Mouse (Mus musculus) layer of hippocampus, adult 11-12 months (tissue): ENCODE data around the gene Tas1r3.

ENCODE experiments used
- DNase-seq: peaks from one replicate; pipeline ENCODE4 v3.0.0; 2022; ENCODE audit warnings: low spot score

Tas1r3 gene

DNA sequence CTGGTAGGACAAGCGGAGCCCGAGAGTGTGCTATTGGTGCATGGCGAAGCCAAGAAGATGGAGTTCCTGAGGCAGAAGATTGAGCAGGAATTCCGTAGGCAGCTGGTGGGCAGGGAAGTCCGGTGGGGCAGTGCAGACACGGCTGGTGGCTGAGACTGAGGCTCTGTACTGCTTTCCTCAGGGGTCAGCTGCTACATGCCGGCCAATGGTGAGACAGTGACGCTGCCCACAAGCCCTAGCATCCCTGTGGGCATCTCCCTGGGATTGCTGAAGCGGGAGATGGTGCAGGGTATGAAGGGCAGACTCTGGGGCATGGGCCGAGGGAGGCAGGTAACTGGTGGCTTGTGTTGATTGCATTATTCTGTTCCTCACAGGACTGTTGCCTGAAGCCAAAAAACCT is 24.5 kb upstream of the Tas1r3 start:
- peak; percentile 2 for DNase-seq

DNA sequence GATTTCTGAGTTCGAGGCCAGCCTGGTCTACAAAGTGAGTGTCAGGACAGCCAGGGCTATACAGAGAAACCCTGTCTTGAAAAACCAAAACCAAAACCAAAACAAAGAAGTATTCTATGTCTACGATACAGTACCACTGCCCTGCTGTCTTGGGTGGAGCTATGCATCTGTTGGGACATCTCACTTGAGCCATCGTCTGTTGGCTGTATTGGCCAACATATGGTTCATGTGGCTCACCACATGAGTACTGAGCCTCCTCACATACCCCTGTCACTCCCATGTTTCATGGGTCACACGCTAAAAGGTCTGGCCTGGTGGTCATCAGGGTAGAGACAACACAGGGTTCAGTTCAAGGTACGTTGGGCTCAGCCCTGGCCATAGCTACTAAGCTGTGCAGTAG is 23.2 kb upstream of the Tas1r3 start:
- no peak for DNase-seq

DNA sequence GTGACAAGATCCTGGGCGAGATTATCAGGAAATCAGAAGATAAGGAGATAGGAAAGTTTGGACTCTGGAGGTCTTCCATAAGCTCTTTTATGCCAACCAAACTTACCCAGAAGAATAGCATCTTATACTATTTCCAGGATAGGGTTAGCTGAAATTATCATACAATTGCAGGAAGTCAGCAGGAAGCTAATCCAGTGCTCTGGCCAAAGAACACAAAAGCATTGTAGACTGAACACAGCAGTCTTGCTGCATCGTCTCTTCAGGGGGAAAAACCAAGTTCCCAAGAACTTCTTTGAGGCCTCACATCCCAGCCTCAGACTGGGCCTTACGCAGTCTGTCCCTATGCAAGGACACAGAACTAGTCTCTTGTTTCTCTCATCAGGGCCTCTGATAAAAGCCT is 20.4 kb upstream of the Tas1r3 start:
- no peak for DNase-seq

DNA sequence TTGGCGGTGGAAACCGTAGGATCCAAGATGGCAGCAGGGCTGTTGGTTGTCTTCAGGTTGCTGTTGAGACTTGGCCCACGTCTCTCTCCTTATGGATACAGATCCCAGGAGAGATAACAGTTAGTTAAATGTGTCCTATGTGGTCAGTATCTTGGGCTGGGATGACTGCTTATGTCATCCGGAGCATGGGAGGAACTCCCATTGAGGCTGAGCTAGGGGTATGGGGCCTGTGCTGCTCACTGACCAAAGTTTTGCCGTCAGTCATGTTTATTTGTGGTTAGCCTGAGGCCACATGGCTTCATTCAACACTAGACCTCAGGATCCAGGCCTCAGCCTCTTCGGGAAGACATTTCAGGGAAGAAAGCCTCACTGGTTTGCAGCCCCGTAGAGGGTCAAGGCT is 8.2 kb upstream of the Tas1r3 start:
- no peak for DNase-seq

DNA sequence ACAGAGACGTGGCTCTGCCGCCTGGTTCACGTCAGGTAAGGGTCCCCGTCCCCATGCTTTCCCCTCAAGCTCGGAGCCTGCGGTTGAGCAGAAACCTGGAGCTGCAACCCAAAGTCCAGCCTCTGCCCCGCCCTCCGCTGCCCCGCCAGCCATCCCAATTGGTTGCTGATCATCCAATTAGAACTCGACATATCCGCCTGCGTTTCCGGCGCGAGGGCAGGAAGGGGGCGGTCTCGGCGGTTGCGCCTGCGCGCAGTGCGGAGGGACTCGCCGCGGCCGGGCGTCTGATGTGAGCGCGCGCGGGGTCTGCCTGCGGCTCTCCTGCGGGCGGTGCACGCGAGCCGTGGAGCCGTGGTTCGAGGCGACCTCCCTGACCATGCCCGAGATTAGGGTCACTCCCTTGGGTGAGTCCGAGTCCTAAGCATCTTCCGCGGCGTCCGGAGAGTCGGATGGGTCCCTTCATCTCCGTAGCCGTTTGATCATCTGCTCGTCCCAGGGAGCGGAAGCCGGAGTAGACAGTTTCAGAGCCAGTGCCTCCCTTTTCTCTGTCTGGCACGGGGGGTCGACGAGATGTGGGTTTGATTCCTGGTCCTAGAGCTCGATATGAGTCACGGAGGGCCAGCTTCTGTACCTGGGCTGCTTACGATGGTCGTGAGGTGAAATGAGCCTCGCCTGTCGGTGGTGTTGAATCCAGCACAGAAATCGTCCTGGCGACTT is 6.3 kb upstream of the Tas1r3 start, which contains the start of the genes Cptp and Ints11:
Gene Cptp (minus strand): TSS at position 124 of the 717 bp plus-strand sequence.
Gene Ints11 (plus strand): TSS at position 230 of the 717 bp plus-strand sequence.
- DNase-seq = peak; percentile 94

DNA sequence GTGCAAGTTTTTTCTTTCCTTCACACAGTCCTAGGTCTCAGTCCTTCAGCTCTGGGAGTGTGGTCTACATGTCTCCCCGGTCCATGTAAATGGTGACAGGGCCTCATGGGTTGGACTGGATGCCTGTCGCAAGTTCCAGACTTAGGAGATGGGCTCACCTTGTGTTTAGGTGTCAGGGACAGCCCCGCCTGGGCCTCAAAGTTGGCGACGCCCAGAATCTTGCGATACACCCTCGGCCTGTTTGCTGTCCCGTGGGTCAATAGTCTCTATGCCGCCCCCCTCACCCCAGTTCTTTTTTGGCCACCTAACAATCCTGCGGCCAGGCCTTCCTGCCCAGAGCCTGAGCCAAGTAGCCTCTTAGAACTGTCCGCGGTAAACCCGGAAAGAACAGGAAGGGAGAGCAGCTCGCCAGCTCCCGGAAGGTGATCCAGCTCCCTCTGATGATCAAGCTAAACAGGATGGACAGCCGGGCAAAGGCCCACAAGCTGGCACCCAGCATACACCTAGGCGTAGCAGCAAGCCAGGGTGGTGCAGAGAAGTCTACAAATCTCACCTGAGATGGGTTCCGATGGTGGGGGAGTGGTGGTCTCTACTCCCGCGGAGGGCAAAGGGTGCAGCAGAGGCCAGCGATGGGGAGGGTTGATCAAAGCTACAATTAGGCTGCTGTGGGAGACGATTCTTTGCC is 5.6 kb upstream of the Tas1r3 start:
- no peak for DNase-seq

DNA sequence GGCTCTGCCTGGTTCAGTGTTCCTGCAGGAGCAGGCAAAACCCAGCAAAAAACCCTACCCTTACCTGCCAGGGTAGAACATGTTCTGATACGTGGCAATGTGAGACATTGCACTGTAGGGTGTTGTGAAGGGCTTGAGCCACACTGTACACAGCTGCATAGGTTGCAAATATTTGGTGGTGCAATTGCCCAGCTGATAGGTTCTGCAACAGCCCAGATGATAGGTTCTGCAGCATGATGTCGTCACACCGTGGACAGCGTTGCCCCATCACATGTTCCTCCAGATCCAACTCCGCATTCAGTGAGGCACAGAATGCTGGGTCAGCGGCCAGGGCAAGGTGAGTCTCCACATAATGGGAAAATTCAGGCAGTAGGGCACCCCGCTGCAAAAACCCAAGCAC is 1.4 kb downstream of the Tas1r3 start:
- DNase-seq = no peak

DNA sequence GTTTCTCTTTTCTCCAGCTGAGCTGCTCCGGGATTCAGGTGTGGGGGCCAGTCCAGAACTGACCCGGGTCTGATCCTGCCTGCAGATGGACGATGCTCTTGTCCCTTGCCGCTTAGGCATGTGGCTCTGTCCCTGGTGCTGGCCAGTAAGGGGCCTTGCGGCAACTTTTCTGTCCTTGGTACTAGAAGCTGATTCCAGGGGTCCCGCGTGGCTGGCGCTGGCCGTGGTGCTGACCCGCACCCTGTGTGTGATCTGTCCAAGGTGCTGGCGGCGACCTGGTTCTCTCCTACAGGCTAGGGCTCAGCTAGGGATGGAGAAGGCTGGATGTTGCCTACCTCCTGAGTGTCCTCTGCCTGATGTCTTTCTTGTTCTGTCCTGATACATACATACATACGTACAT is 3.8 kb downstream of the Tas1r3 start:
- no peak for DNase-seq

DNA sequence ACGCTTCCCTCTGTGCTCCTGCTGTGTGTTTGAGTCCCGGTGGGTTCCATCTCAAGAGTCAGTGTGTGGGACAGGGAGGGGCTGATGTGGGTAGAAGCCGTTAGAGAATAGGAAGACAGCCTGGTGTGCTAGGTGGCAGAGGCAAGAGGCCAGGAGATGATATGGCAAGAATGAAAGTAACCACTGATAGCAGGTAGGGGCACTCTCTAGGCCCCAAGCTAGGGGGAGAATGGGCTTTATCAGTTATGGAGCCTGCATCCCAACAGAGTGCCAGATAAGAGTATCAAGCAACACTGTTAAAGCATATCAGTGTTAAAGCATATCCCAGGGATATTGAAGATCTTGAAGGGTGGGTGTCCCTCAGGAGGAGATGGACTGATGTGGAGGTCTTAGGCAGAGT is 6.3 kb downstream of the Tas1r3 start:
- DNase-seq = no peak

DNA sequence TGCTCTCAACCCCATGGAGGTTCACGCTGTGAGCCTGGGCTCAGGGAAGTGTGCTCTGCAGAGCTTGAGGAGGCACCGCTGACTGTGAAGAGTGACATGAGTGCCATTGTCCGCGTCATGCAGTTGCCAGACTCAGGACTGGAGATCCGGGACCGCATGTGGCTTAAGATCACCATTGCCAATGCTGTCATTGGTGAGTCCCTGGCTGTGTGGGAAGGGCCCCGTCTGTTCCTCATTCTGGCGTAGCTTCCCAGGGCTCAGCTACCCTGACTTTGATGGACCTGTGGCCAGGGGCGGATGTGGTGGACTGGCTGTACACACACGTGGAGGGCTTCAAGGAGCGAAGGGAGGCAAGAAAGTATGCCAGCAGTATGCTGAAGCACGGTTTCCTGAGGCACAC is 7.1 kb downstream of the Tas1r3 start:
- DNase-seq = no peak

DNA sequence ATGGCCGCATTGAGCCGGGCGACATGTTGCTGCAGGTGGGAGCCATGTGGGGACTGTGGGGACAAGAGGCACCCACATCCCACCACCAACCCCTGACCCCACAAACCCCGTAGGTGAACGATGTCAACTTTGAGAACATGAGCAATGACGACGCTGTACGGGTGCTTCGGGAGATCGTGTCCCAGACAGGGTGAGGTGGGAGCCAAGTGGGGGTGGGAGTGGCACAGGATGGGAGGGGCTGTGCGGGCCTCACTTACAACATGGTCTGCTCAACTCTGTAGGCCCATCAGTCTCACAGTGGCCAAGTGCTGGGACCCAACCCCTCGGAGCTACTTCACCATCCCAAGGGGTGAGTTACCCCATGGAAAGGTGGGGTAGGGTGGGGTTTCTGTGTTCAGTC is 8.2 kb downstream of the Tas1r3 start:
- no peak for DNase-seq

DNA sequence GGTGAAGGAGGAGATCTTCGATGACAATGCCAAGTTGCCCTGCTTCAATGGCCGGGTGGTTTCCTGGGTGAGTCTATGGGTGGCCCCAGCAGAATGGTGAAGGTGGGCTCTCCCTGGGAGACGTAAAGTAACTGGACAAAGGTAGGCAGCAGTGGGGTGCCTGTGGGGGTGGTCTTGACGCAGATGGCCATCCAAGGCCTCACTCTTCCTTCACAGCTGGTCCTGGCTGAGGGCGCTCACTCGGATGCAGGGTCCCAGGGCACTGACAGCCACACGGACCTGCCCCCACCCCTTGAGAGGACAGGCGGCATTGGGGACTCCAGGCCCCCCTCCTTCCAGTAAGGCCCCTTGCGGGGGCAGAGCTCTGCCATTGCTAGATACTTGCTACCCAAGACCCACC is 9.7 kb downstream of the Tas1r3 start:
- DNase-seq = no peak

DNA sequence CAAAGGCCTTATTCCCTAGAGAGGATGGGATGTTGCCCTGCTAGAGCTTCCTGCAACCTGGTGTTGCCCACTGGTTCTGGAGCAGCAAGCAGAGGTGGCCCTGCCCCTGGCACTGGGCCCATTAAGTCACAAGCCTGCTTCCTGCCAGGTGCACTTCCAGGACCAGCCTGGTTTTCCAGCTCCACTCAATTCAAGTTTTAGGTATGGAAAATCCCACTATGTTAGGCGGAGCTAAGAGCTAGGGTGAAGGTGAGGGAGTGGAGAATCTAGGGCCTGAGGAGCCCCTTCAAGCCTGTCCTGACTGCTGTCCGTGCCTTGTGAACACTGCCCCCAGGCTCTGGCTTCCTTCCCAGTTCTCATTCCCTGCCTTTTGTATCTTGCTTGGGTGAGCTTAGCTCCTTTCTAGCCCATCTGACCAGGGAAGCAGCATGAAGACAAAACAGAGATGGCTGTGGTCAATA is 11.2 kb downstream of the Tas1r3 start:
- no peak for DNase-seq

DNA sequence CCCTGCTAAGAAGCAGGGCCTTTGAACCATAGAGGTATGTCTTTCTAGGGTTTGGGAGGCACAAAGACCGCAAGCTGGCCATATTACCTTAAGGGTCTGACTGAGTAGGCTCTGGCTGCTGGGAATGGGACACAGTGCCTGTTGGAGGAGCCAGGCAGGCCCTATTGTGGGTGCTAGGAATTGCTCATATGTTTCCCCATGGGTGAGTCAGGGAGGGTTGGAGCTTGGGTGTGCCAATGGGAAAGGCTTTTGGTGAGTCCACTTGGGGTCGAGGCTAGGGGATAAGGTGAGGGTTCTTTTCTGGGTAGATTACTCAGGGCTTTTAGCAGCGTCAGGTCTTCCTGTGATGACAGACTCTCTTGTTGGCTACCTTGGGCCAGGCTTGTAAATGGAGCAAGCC is 11.8 kb downstream of the Tas1r3 start:
- DNase-seq = no peak

DNA sequence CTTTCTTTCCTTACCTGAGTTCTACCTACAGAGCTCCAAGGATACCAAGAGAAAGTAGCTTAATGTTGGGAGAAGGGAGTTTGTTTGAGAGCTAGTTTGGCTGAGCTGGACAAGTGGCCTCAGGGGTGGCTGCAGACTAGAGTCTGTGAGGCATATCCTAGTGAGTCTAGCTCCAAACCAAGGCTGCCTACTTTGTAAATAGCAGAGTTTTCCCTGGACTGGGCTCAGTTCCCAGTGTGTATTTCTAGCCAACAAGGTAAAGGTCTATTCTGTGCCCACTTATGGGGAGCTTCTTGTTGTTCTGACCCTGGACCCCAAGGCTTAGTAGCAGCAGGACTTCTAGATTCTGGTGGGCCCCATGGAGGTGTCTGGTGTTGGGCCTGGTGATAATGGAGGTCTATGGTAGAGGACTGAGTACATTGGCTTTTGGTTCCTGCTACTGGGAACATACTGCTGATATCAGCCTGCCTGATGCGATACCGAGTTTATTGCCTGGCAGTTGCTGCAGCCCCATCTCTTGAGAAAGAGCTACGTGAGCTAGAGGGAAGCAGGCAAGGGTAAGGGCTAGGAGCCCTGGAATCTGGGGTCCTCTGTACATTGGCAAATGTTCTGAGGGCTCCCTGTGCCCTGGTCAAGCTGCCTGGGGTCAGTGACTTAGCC is 13.2 kb downstream of the Tas1r3 start:
- DNase-seq = no peak

DNA sequence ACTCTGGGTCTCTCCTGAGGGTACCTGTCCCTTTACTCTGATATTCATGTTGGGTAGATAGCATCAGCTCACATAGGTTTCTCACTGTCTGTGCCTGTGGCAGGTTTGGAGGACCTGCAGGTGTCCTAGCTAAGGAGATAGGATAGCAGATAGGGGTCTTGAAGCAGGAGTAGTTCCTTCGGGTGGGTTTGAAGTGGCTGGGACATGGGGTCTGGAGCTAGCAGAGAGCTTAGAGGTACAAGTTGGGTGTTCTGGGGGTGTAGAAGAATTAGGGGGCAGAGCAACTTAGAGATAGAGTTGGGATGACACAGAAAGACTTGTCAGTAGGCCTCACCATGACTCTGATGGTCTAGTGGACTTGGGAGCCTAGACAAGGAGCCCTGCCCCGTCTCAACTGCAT is 13.8 kb downstream of the Tas1r3 start:
- no peak for DNase-seq

DNA sequence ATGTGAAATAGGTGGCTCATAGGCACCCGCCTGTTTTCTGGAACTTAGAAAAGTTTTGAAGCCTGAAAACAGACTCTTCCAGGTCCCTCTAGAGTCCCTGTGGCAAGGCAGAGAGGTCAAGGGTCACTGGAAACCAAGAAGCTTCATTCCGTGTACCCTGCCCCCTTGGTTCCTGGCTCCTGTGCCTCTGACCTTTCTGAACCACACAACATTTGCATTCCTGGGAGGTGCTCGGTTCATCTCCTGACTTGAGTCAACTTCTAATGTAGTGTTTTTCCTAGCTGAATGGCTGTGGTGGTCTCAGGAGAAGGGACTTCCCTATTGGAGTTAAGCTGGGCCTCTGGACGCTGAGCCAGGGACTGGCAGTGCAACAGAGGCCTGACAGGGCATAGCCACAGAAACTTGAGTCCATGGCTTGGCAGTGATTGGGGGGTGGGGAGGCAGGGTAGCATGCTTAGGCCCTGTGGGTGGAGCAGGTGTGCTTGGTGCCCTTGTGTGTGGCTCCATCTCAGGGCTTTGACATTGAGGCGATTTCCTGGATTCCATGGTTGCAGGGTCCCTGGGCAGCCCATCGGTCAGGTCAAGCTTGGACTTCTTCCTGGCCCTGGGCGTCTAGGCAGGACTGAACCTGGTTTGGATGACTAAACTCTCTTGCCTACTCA is 14.6 kb downstream of the Tas1r3 start:
- no peak for DNase-seq

DNA sequence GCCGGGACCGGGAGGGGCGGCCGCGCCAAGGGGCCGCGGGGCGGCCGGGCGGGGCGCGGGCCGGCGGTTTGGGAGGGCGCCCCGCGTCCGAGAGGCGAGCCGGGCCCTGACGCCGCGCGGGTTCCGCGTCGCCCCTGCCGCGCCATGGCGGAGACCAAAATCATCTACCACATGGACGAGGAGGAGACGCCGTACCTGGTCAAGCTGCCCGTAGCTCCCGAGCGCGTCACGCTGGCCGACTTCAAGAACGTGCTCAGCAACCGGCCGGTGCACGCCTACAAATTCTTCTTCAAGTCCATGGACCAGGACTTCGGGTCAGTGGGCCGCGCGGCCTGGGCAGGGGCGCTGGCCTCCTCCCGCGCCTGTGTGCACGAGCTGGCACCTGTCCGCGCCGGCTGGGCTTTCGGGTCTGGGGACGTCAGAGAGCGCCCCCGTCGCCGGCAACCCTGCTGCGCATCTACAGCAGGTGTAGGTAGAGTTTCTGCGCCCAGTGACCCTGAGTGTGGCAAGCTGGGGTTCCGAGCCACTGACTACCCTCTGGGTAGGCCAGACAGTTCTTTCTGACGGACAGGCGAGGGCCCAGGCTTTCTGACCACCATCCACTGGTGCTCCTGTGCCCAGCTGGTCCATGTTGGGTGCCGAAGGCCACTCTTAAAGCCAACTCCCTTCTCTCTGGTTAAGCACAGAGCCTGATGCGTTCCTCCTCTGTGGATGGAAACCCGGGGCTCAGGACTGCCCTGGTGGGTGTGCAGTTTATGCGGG is 15.4 kb downstream of the Tas1r3 start:
- peak; percentile 57 for DNase-seq

DNA sequence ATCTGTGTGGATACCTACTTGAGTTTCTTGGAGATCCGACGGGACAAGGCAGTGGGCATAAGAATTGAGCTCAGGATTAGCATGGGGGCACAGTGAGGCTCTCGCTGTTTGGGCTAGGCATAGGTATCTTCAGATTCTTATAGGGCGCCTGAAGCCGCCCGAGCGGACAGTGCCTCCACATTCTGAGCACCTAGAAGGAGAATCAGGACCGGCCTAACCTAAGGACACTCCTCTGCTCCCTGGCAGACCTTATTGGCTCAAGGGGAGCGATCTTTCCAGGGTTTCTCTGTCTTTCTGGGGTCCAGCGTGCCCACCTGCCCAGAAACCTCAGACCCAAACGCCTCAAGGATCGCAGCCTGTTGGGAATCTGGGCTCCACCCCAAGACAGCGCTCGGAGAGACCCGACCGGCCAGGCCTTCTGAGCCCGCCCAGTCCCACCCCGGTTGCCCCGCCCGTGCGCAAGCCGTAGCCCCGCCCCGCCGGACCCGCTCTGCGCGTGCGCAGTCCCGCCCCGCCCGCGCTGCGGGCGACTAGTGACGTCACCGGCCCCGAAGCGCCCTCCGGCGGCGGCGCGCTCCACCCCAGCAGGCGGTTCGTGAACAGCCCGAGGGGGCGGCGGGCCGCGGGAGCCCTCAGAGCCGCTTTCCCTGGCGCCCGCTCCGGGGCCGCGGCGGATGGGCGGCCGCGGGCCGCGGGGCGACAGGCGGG is 16.1 kb downstream of the Tas1r3 start, which contains the start of gene Dvl1:
Gene Dvl1 (plus strand): TSS at position 532 of the 708 bp plus-strand sequence.
- DNase-seq = peak; percentile 91

DNA sequence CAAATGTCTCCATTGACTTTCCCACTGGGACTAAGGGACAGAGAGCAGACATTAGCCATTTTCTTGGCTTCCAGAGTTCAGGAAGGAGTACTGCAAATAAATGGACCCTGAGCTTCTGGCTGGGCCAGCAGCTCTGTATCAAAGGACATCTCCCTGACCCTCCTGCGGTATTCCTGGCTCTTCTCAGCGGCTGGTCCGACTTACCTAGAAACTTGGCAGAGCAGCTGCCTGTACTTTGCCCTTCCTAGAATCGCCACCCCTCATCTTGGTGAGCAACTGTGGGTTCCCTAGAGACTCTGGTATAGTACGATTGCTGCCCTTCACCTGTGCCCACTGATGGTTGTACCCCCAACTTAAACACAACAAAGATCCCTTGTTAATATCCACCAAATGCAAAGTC is 19.9 kb downstream of the Tas1r3 start:
- DNase-seq = no peak

DNA sequence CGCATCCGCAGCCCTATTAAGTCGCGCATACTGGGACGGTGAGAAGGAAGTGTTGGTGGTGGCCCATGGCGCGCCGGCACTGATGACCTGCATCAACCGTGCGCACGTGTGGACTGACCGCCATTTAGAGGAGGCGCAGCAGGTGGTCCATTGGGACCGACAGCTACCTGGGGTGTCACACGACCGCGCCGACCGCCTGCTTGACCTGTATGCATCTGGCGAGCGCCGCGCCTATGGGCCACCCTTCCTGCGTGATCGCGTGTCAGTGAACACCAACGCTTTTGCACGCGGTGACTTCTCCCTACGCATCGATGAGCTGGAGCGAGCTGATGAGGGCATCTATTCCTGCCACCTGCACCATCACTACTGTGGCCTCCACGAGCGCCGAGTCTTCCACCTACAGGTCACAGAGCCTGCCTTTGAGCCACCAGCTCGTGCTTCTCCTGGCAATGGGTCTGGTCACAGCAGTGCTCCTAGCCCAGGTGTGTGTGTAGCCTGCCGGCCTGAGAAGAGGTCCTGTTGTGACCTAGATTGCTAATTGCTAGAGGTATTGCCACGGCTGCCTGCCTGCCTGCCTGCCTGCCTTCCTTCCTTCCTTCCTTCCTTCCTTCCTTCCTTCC is 21.4 kb downstream of the Tas1r3 start:
- no peak for DNase-seq
